10 mouse cellular contexts compared by ENCODE assay signal in genomic region chr10:45048158-45048557, GRCm38 (mm10). TPM values are rescaled to one million over a fixed set of nuclear protein-coding genes. Genes with fewer than 3 reads are reported as not detected.
A peak's percentile ranks its signal among the peaks of the same experiment; 100 is the strongest.
DNase-seq lines count a peak whose midpoint lies in the region; ATAC-seq and TF ChIP-seq lines count a peak whose summit lies in the region.
"Had no signal": no experiment of that assay in that cellular context is flagged by ENCODE, and none has a peak within 500 bp of the region (broad histone marks: within the 10 kb centered on the region; RNA-seq: fewer than 3 reads in every experiment).

No protein-coding gene starts in this region.

- H3K4me3 ChIP-seq in hindbrain, embryonic 10.5 days = no peak overlapping the region
- H3K4me3 ChIP-seq in hindbrain, embryonic 16.5 days (ENCODE audit: low read length) = no peak overlapping the region
- peak overlapping the region; percentile 31 to 46 for H3K4me3 ChIP-seq in MEL (ENCODE audit: control insufficient read depth in 1 of 2, insufficient read depth in 1 of 2, low read depth in 2 of 2, low read length in 2 of 2)
- no peak overlapping the region for H3K4me3 ChIP-seq in intestine, embryonic 15.5 days (replicated peaks)
- H3K4me3 ChIP-seq: hindbrain, embryonic 15.5 days had no signal

- no peak overlapping the region for H3K4me2 ChIP-seq in hindbrain, embryonic 16.5 days (ENCODE audit: low read length)
- H3K4me2 ChIP-seq in intestine, embryonic 15.5 days (replicated peaks) = peak overlapping the region; percentile 12; the same call in 1 of the 2 replicates
- H3K4me2 ChIP-seq: hindbrain, embryonic 15.5 days had no signal

- DNase-seq in hindbrain, embryonic 10.5 days (ENCODE audit: low spot score) = no peak
- peak; percentile 78 for DNase-seq in MEL (ENCODE audit: low read depth, low spot score)
- DNase-seq in left cerebral cortex, adult 9 months (ENCODE audit: low spot score in 2 of 2) = no peak
- no peak for DNase-seq in testis, postnatal 10 days (ENCODE audit: low spot score)
- no peak for DNase-seq in kidney, postnatal 10 days

- no peak for ATAC-seq in hindbrain, embryonic 16.5 days
- peak; percentile 55 for ATAC-seq in intestine, embryonic 15.5 days
- peak; percentile 47 for ATAC-seq in megakaryocyte progenitor cell, adult 5-6 weeks (replicated peaks; ENCODE audit: poor library complexity)
- ATAC-seq: activated CD4-positive, CD25-positive, alpha-beta regulatory T cell, adult 4 months had no signal

- peaks cover 11% of the 10 kb centered on the region; the same call in 1 of the 2 replicates for H3K4me1 ChIP-seq in hindbrain, embryonic 10.5 days (replicated peaks)
- H3K4me1 ChIP-seq in hindbrain, embryonic 16.5 days (ENCODE audit: control insufficient read depth, insufficient read depth, low read depth, low read length) = no peaks in the 10 kb centered on the region
- peaks cover 0 to 10% of the 10 kb centered on the region in 2 experiments; a peak in 2 of 4 replicates for H3K4me1 ChIP-seq in MEL (ENCODE audit: control insufficient read depth in 1 of 2, insufficient read depth in 2 of 2, low read length in 2 of 2)
- H3K4me1 ChIP-seq in intestine, embryonic 15.5 days (replicated peaks) = 0 out of 2 replicates have a peak, but pooled peaks cover 3% of the 10 kb centered on the region
- H3K4me1 ChIP-seq: hindbrain, embryonic 15.5 days had no signal

- no peak for TF ChIP-seq POLR2A in MEL (IDR thresholded peaks at IDR 0.05; ENCODE audit: control insufficient read depth in 1 of 2, insufficient read depth in 1 of 2, low read depth in 1 of 2, low read length in 2 of 2, poor library complexity in 1 of 2)

- no peaks in the 10 kb centered on the region for H3K36me3 ChIP-seq in hindbrain, embryonic 10.5 days
- H3K36me3 ChIP-seq in hindbrain, embryonic 16.5 days (ENCODE audit: control insufficient read depth, insufficient read depth, low read length) = no peaks in the 10 kb centered on the region
- peaks cover 0 to 16% of the 10 kb centered on the region in 2 experiments; a peak in 2 of 4 replicates for H3K36me3 ChIP-seq in MEL (ENCODE audit: control insufficient read depth in 1 of 2, insufficient read depth in 2 of 2, low read length in 2 of 2)
- H3K36me3 ChIP-seq in intestine, embryonic 15.5 days = no peaks in the 10 kb centered on the region
- H3K36me3 ChIP-seq: hindbrain, embryonic 15.5 days had no signal

- no peak for TF ChIP-seq RAD21 in MEL (IDR thresholded peaks at IDR 0.05; ENCODE audit: low read depth, low read length)

- TF ChIP-seq EP300 in MEL (IDR thresholded peaks at IDR 0.05; ENCODE audit: low read depth in 1 of 2, low read length in 2 of 2) = peak; percentile 72 to 82

- H3K27ac ChIP-seq in hindbrain, embryonic 10.5 days = 0 out of 2 replicates have a peak overlapping the region, but pooled peaks have one; percentile 29
- H3K27ac ChIP-seq in hindbrain, embryonic 16.5 days (ENCODE audit: low read depth, low read length) = no peak overlapping the region
- peak overlapping the region; percentile 74 for H3K27ac ChIP-seq in MEL (ENCODE audit: control insufficient read depth, low read depth, low read length)
- H3K27ac ChIP-seq in intestine, embryonic 15.5 days = no peak overlapping the region
- H3K27ac ChIP-seq: hindbrain, embryonic 15.5 days had no signal

- WGBS in hindbrain, embryonic 10.5 days = 72% methylated on average over 11 of the region's 11 CpGs
- 80% methylated on average over 11 of the region's 11 CpGs for WGBS in hindbrain, embryonic 16.5 days
- WGBS in intestine, embryonic 15.5 days = 33% methylated on average over 11 of the region's 11 CpGs

- no peaks in the 10 kb centered on the region for H3K79me2 ChIP-seq in MEL (ENCODE audit: control insufficient read depth, insufficient read depth, low read length, poor library complexity)

- H3K27me3 ChIP-seq in hindbrain, embryonic 10.5 days (ENCODE audit: insufficient read depth, poor library complexity, severe bottlenecking) = no peaks in the 10 kb centered on the region
- no peaks in the 10 kb centered on the region for H3K27me3 ChIP-seq in hindbrain, embryonic 16.5 days (replicated peaks; ENCODE audit: control insufficient read depth, insufficient read depth, low read length)
- no peaks in the 10 kb centered on the region for H3K27me3 ChIP-seq in MEL (ENCODE audit: control insufficient read depth in 1 of 2, insufficient read depth in 2 of 2, low read length in 2 of 2)
- no peaks in the 10 kb centered on the region for H3K27me3 ChIP-seq in intestine, embryonic 15.5 days (replicated peaks)

- no peaks in the 10 kb centered on the region for H3K9me3 ChIP-seq in hindbrain, embryonic 10.5 days
- no peaks in the 10 kb centered on the region for H3K9me3 ChIP-seq in hindbrain, embryonic 16.5 days (ENCODE audit: control insufficient read depth, low read length)
- no peaks in the 10 kb centered on the region for H3K9me3 ChIP-seq in MEL (replicated peaks; ENCODE audit: insufficient read depth, low read length)
- H3K9me3 ChIP-seq in intestine, embryonic 15.5 days = no peaks in the 10 kb centered on the region
- H3K9me3 ChIP-seq: hindbrain, embryonic 15.5 days had no signal

- H3K9ac ChIP-seq in hindbrain, embryonic 16.5 days (ENCODE audit: low read depth, low read length) = no peak overlapping the region
- H3K9ac ChIP-seq in MEL (ENCODE audit: control insufficient read depth, low read depth, low read length, poor library complexity, severe bottlenecking) = peak overlapping the region; percentile 52
- no peak overlapping the region for H3K9ac ChIP-seq in intestine, embryonic 15.5 days
- H3K9ac ChIP-seq: hindbrain, embryonic 15.5 days had no signal

- TF ChIP-seq CTCF in MEL (IDR thresholded peaks at IDR 0.05 in 2 of 3, conservative IDR thresholded peaks at IDR 0.05 in 1 of 3; ENCODE audit: control insufficient read depth in 1 of 3, insufficient read depth in 1 of 3, low read depth in 2 of 3, low read length in 3 of 3, poor library complexity in 1 of 3, severe bottlenecking in 1 of 3) = no peak

TF ChIP-seq in MEL, 35 proteins besides CTCF, POLR2A, EP300 and RAD21 (continues in another document):
- 0 out of 2 replicates have a peak, but pooled peaks have one; percentile 19 for TF ChIP-seq TBP (IDR thresholded peaks at IDR 0.05; ENCODE audit: low read depth, low read length)
- TF ChIP-seq CHD1 (IDR thresholded peaks at IDR 0.05; ENCODE audit: low read depth, low read length) = no peak
- TF ChIP-seq CHD2 (IDR thresholded peaks at IDR 0.05; ENCODE audit: low read length) = no peak
- TF ChIP-seq MEF2A (IDR thresholded peaks at IDR 0.05; ENCODE audit: extremely low read depth, insufficient replicate concordance, low read depth, low read length, poor library complexity, severe bottlenecking) = no peak
- peak; percentile 88 for TF ChIP-seq BHLHE40 (IDR thresholded peaks at IDR 0.05; ENCODE audit: borderline replicate concordance, low read depth, low read length)
- TF ChIP-seq TCF12 (IDR thresholded peaks at IDR 0.05; ENCODE audit: low read depth, low read length) = peak; percentile 72; the same call in 1 of the 2 replicates
- no peak for TF ChIP-seq ZKSCAN1 (IDR thresholded peaks at IDR 0.05; ENCODE audit: low read depth, low read length)
- peak; percentile 73 for TF ChIP-seq SIN3A (IDR thresholded peaks at IDR 0.05; ENCODE audit: low read length)
- no peak for TF ChIP-seq NRF1 (IDR thresholded peaks at IDR 0.05; ENCODE audit: insufficient read depth, low read depth, low read length, poor library complexity, severe bottlenecking)
- TF ChIP-seq POLR2AphosphoS2 (IDR thresholded peaks at IDR 0.05; ENCODE audit: low read length) = no peak
- peak; percentile 50; the same call in 1 of the 2 replicates for TF ChIP-seq JUND (IDR thresholded peaks at IDR 0.05; ENCODE audit: low read depth, low read length)
- peak; percentile 92 for TF ChIP-seq GATA1 (IDR thresholded peaks at IDR 0.05; ENCODE audit: low read depth, low read length)
- no peak for TF ChIP-seq E2F4 (IDR thresholded peaks at IDR 0.05; ENCODE audit: borderline replicate concordance, low read depth, low read length)
- no peak for TF ChIP-seq NELFE (IDR thresholded peaks at IDR 0.05; ENCODE audit: low read depth, low read length)
- peak; percentile 30; the same call in 1 of the 2 replicates for TF ChIP-seq MYC (IDR thresholded peaks at IDR 0.05; ENCODE audit: low read depth, low read length)
- TF ChIP-seq MYB (IDR thresholded peaks at IDR 0.05; ENCODE audit: low read depth, low read length) = no peak
- peak; percentile 51; the same call in 1 of the 2 replicates for TF ChIP-seq MXI1 (IDR thresholded peaks at IDR 0.05; ENCODE audit: low read depth, low read length)
- no peak for TF ChIP-seq ZNF384 (IDR thresholded peaks at IDR 0.05; ENCODE audit: low read depth, low read length)
- TF ChIP-seq HCFC1 (IDR thresholded peaks at IDR 0.05; ENCODE audit: low read depth, low read length) = peak; percentile 42; the same call in 1 of the 2 replicates
- TF ChIP-seq RCOR1 (IDR thresholded peaks at IDR 0.05; ENCODE audit: low read depth, low read length) = peak; percentile 28; the same call in 1 of the 2 replicates
- TF ChIP-seq SMC3 (IDR thresholded peaks at IDR 0.05; ENCODE audit: low read depth, low read length) = peak; percentile 24; the same call in 1 of the 2 replicates
- TF ChIP-seq GABPA (IDR thresholded peaks at IDR 0.05; ENCODE audit: low read depth, low read length) = no peak
- no peak for TF ChIP-seq USF2 (IDR thresholded peaks at IDR 0.05; ENCODE audit: borderline replicate concordance in 1 of 2, insufficient read depth in 1 of 2, low read depth in 1 of 2, low read length in 2 of 2)
- TF ChIP-seq TAL1 (IDR thresholded peaks at IDR 0.05; ENCODE audit: low read length) = peak; percentile 50
- TF ChIP-seq ZMIZ1 (IDR thresholded peaks at IDR 0.05; ENCODE audit: low read depth, low read length) = no peak
- TF ChIP-seq KAT2A (conservative IDR thresholded peaks at IDR 0.05; ENCODE audit: low read depth, low read length) = no peak
- TF ChIP-seq UBTF (IDR thresholded peaks at IDR 0.05; ENCODE audit: borderline replicate concordance, insufficient read depth, low read depth, low read length) = no peak
- TF ChIP-seq ELF1 (IDR thresholded peaks at IDR 0.05; ENCODE audit: low read depth, low read length) = peak; percentile 79
- peak; percentile 55 for TF ChIP-seq USF1 (IDR thresholded peaks at IDR 0.05; ENCODE audit: low read depth, low read length)

RNA-seq across cellular contexts. Expression of gene Prep, which starts 18.8 kb away (rescaled TPM):
- 34.0 and 38.3 TPM in 2 replicates for polyA plus RNA-seq in hindbrain, embryonic 10.5 days (2016; fragmentation: Nextera tagmentation; extraction: Ambion mirVana)
- 26.9 and 28.1 TPM in 2 replicates for polyA plus RNA-seq in hindbrain, embryonic 16.5 days (2015; fragmentation: Nextera tagmentation; extraction: Ambion mirVana)
- total RNA-seq in MEL (2012; rRNA removed) = 12.0 and 12.3 TPM in 2 replicates
- 10 to 100 TPM in 1 of 2 experiments, not detected in 1; 24.4 TPM for polyA plus RNA-seq in MEL (2012; ENCODE audit: insufficient read depth in 1 of 2, insufficient read length in 2 of 2, low read depth in 1 of 2, low replicate concordance in 2 of 2, missing spikeins in 1 of 2)
- polyA plus RNA-seq in intestine, embryonic 15.5 days (2015; fragmentation: Nextera tagmentation; extraction: Ambion mirVana) = 24.5 and 25.4 TPM in 2 replicates
- total RNA-seq in megakaryocyte progenitor cell, adult 5-6 weeks (2015) = 10.0 and 10.4 TPM in 2 replicates
- total RNA-seq in megakaryocyte progenitor cell, adult 5-6 weeks (2017) = 12.7 and 13.3 TPM in 2 replicates

Comparison
In these comparisons a context has a peak if more than half of its experiments do, and no peak if none do; other contexts are left out.
1. H3K27ac ChIP-seq: peak in hindbrain, embryonic 10.5 days (single experiment) and MEL (single experiment); none in hindbrain, embryonic 16.5 days (single experiment) and intestine, embryonic 15.5 days (single experiment).
2. H3K4me3 ChIP-seq: peak in MEL (2 of 2); none in hindbrain, embryonic 10.5 days (single experiment), hindbrain, embryonic 16.5 days (single experiment) and intestine, embryonic 15.5 days (single experiment).